Mouse (Mus musculus): ENCODE data around the gene Gm28729.
A peak's percentile ranks its signal among the peaks of the same experiment; 100 is the strongest.
"Not testable (repeated sequence)": the region's sequence is repeated elsewhere in the genome, so short reads cannot be mapped to it uniquely, and the experiment has no call there.

Gene Gm28729

GRCm38 (mm10) chr9:96517429-96517828 lies 7.6 kb downstream of the Gm28729 start:
- DNase-seq, result no peak

- no peak for DNase-seq
These were observed 8.3 kb downstream of the Gm28729 start for GRCm38 (mm10) chr9:96516806-96517205.

- no peak for DNase-seq
These were observed 9.3 kb downstream of the Gm28729 start for GRCm38 (mm10) chr9:96515737-96516136.

- no peak for DNase-seq
These were observed 10.8 kb downstream of the Gm28729 start for GRCm38 (mm10) chr9:96514278-96514677.

- peak; percentile 14 for DNase-seq
These were observed 19.0 kb downstream of the Gm28729 start for GRCm38 (mm10) chr9:96506011-96506498.

GRCm38 (mm10) chr9:96505156-96505555 lies 19.9 kb downstream of the Gm28729 start:
- DNase-seq, result no peak

- DNase-seq, result no peak
These were observed 20.8 kb downstream of the Gm28729 start for GRCm38 (mm10) chr9:96504116-96504895.

GRCm38 (mm10) chr9:96502856-96503610 lies 22.0 kb downstream of the Gm28729 start:
- DNase-seq, result no peak

- no peak for DNase-seq
These were observed 23.8 kb downstream of the Gm28729 start for GRCm38 (mm10) chr9:96501217-96501616.

- no peak for DNase-seq
These were observed 31.9 kb downstream of the Gm28729 start for GRCm38 (mm10) chr9:96493212-96493611.

- DNase-seq, result peak; percentile 38
These were observed 33.3 kb downstream of the Gm28729 start for GRCm38 (mm10) chr9:96491810-96492209.

GRCm38 (mm10) chr9:96487869-96488268 lies 37.2 kb downstream of the Gm28729 start:
- not testable (repeated sequence) for DNase-seq

- DNase-seq, result no peak
These were observed 41.4 kb downstream of the Gm28729 start for GRCm38 (mm10) chr9:96483648-96484047.

GRCm38 (mm10) chr9:96483028-96483427 lies 42.0 kb downstream of the Gm28729 start:
- DNase-seq, result no peak

- peak; percentile 100 for DNase-seq
These were observed 46.8 kb downstream of the Gm28729 start, which contains the start of gene Rnf7 for GRCm38 (mm10) chr9:96478071-96478888. Gene Rnf7 (minus strand): TSS chr9:96478675.

GRCm38 (mm10) chr9:96472356-96472755 lies 52.7 kb downstream of the Gm28729 start:
- DNase-seq, result no peak

GRCm38 (mm10) chr9:96471681-96472080 lies 53.4 kb downstream of the Gm28729 start:
- not testable (repeated sequence) for DNase-seq

- no peak for DNase-seq
These were observed 54.6 kb downstream of the Gm28729 start for GRCm38 (mm10) chr9:96470266-96470974.

GRCm38 (mm10) chr9:96469556-96470265 lies 55.4 kb downstream of the Gm28729 start:
- no peak for DNase-seq

GRCm38 (mm10) chr9:96463708-96464107 lies 61.4 kb downstream of the Gm28729 start:
- DNase-seq, result no peak

GRCm38 (mm10) chr9:96461607-96462006 lies 63.5 kb downstream of the Gm28729 start:
- no peak for DNase-seq
